Mouse (Mus musculus) megakaryocyte, embryonic 14.5 days (primary cell): Measurements from ENCODE around the gene Trpm2.

Experiments
- FLI1 ChIP-seq: IDR thresholded peaks from 2 replicates; pipeline ENCODE4 v1.6.1; 2012; ENCODE audit warnings: low read length, inconsistent platforms, mixed read lengths
- GATA1 ChIP-seq: IDR thresholded peaks from 3 replicates; pipeline ENCODE4 v1.6.1; 2012; ENCODE audit warnings: mixed read lengths, low read length, inconsistent platforms, borderline replicate concordance

GRCm38 (mm10) chr10:77864762-77865143 lies 105.6 kb downstream of the Trpm2 start:
- TF ChIP-seq GATA1: no peak
- no peak for TF ChIP-seq FLI1
